Mouse (Mus musculus): ENCODE results near the gene Gm10134. TPM values are rescaled to one million over a fixed set of nuclear protein-coding genes. Genes with fewer than 3 reads are reported as not detected.

Gm10134 gene
- 0.94 TPM in 1 of 2 replicates, not detected in the other for polyA plus RNA-seq (2014; fragmentation: Nextera tagmentation; extraction: Ambion mirVana)

GRCm38 (mm10) chr2:28505795-28506194, at the start of gene Gm10134:
Gene Gm10134 (plus strand): TSS chr2:28506095.
- H3K4me3 ChIP-seq (ENCODE audit: low read depth, low read length), result no peak within 1 kb of the TSS
- ATAC-seq (no peak), DNase-seq (ENCODE audit: low spot score) (no peak)
- no peak within 1 kb of the TSS for H3K9ac ChIP-seq (ENCODE audit: low read length)
- no peak within 1 kb of the TSS for H3K27ac ChIP-seq (ENCODE audit: low read depth, low read length)
- H3K27me3 ChIP-seq (replicated peaks; ENCODE audit: control insufficient read depth, insufficient read depth, low read length), result no peaks in the 10 kb centered on the region
- H3K4me2 ChIP-seq (ENCODE audit: low read length), result no peak within 1 kb of the TSS
- no peaks in the 10 kb centered on the region for H3K4me1 ChIP-seq (ENCODE audit: control insufficient read depth, insufficient read depth, low read length)
- no peaks in the 10 kb centered on the region for H3K36me3 ChIP-seq (ENCODE audit: control insufficient read depth, insufficient read depth, low read length)
- WGBS, result 94% methylated on average over 3 of the region's 3 CpGs
- no peaks in the 10 kb centered on the region for H3K9me3 ChIP-seq (replicated peaks; ENCODE audit: control insufficient read depth, low read length)

GRCm38 (mm10) chr2:28456616-28457015, 49.3 kb upstream of the Gm10134 start:
- ATAC-seq (no peak), DNase-seq (ENCODE audit: low spot score) (peak; percentile 27)
- Histone ChIP-seq H3K27me3 (replicated peaks; ENCODE audit: control insufficient read depth, insufficient read depth, low read length) (no peaks in the 10 kb centered on the region), H3K36me3 (ENCODE audit: control insufficient read depth, insufficient read depth, low read length) (peaks cover 26% of the 10 kb centered on the region), H3K4me2 (ENCODE audit: low read length) (no peak overlapping the region), H3K4me1 (ENCODE audit: control insufficient read depth, insufficient read depth, low read length) (no peaks in the 10 kb centered on the region), H3K27ac (ENCODE audit: low read depth, low read length) (no peak overlapping the region), H3K9ac (ENCODE audit: low read length) (no peak overlapping the region), H3K9me3 (replicated peaks; ENCODE audit: control insufficient read depth, low read length) (no peaks in the 10 kb centered on the region), H3K4me3 (ENCODE audit: low read depth, low read length) (no peak overlapping the region)
- 54% methylated on average over 1 of the region's 1 CpGs for WGBS

GRCm38 (mm10) chr2:28463919-28464318, 42.0 kb upstream of the Gm10134 start:
- Histone ChIP-seq H3K4me2 (ENCODE audit: low read length) (no peak overlapping the region), H3K4me1 (ENCODE audit: control insufficient read depth, insufficient read depth, low read length) (peaks cover 15% of the 10 kb centered on the region; the same call in 1 of the 2 replicates), H3K9me3 (replicated peaks; ENCODE audit: control insufficient read depth, low read length) (no peaks in the 10 kb centered on the region), H3K27me3 (replicated peaks; ENCODE audit: control insufficient read depth, insufficient read depth, low read length) (0 out of 2 replicates have a peak, but pooled peaks cover 5% of the 10 kb centered on the region), H3K4me3 (ENCODE audit: low read depth, low read length) (no peak overlapping the region), H3K36me3 (ENCODE audit: control insufficient read depth, insufficient read depth, low read length) (no peaks in the 10 kb centered on the region), H3K27ac (ENCODE audit: low read depth, low read length) (no peak overlapping the region), H3K9ac (ENCODE audit: low read length) (no peak overlapping the region)
- WGBS, result 40% methylated on average over 3 of the region's 3 CpGs
- ATAC-seq, result no peak
- DNase-seq (ENCODE audit: low spot score), result peak; percentile 56

- Histone ChIP-seq H3K4me2 (ENCODE audit: low read length) (no peak overlapping the region), H3K27ac (ENCODE audit: low read depth, low read length) (no peak overlapping the region), H3K9ac (ENCODE audit: low read length) (no peak overlapping the region), H3K4me1 (ENCODE audit: control insufficient read depth, insufficient read depth, low read length) (peaks cover 15% of the 10 kb centered on the region; the same call in 1 of the 2 replicates), H3K36me3 (ENCODE audit: control insufficient read depth, insufficient read depth, low read length) (peaks cover 8% of the 10 kb centered on the region), H3K4me3 (ENCODE audit: low read depth, low read length) (no peak overlapping the region), H3K27me3 (replicated peaks; ENCODE audit: control insufficient read depth, insufficient read depth, low read length) (0 out of 2 replicates have a peak, but pooled peaks cover 5% of the 10 kb centered on the region), H3K9me3 (replicated peaks; ENCODE audit: control insufficient read depth, low read length) (no peaks in the 10 kb centered on the region)
- DNase-seq (ENCODE audit: low spot score) (no peak), ATAC-seq (no peak)
- WGBS, result 84% methylated on average over 9 of the region's 9 CpGs
These were observed 41.0 kb upstream of the Gm10134 start for GRCm38 (mm10) chr2:28464919-28465318.

- Histone ChIP-seq H3K4me1 (ENCODE audit: control insufficient read depth, insufficient read depth, low read length) (peaks cover 15% of the 10 kb centered on the region; the same call in 1 of the 2 replicates), H3K4me3 (ENCODE audit: low read depth, low read length) (peak within 1 kb of the TSS; percentile 15), H3K9me3 (replicated peaks; ENCODE audit: control insufficient read depth, low read length) (no peaks in the 10 kb centered on the region), H3K4me2 (ENCODE audit: low read length) (peak within 1 kb of the TSS; percentile 50), H3K27me3 (replicated peaks; ENCODE audit: control insufficient read depth, insufficient read depth, low read length) (0 out of 2 replicates have a peak, but pooled peaks cover 5% of the 10 kb centered on the region), H3K27ac (ENCODE audit: low read depth, low read length) (no peak within 1 kb of the TSS; the same call in 1 of the 2 replicates), H3K36me3 (ENCODE audit: control insufficient read depth, insufficient read depth, low read length) (peaks cover 19% of the 10 kb centered on the region), H3K9ac (ENCODE audit: low read length) (0 out of 2 replicates have a peak within 1 kb of the TSS, but pooled peaks have one; percentile 29)
- ATAC-seq (peak; percentile 71), DNase-seq (ENCODE audit: low spot score) (peak; percentile 85)
- WGBS, result 4% methylated on average over 25 of the region's 25 CpGs
These were observed 39.9 kb upstream of the Gm10134 start, which contains the start of gene 1700007K13Rik for GRCm38 (mm10) chr2:28465836-28466518. Gene 1700007K13Rik (minus strand): TSS chr2:28466332.

GRCm38 (mm10) chr2:28467860-28468485, 37.9 kb upstream of the Gm10134 start, which contains the start of gene Mrps2:
Gene Mrps2 (plus strand): TSS chr2:28468066.
- ATAC-seq (peak; percentile 95), DNase-seq (ENCODE audit: low spot score) (peak; percentile 92)
- WGBS, result under 1% methylated on average over 49 of the region's 52 CpGs
- Histone ChIP-seq H3K4me2 (ENCODE audit: low read length) (peak within 1 kb of the TSS; percentile 68), H3K36me3 (ENCODE audit: control insufficient read depth, insufficient read depth, low read length) (peaks cover 32% of the 10 kb centered on the region), H3K27ac (ENCODE audit: low read depth, low read length) (no peak within 1 kb of the TSS), H3K27me3 (replicated peaks; ENCODE audit: control insufficient read depth, insufficient read depth, low read length) (0 out of 2 replicates have a peak, but pooled peaks cover 5% of the 10 kb centered on the region), H3K4me1 (ENCODE audit: control insufficient read depth, insufficient read depth, low read length) (peaks cover 15% of the 10 kb centered on the region; the same call in 1 of the 2 replicates), H3K4me3 (ENCODE audit: low read depth, low read length) (peak within 1 kb of the TSS; percentile 91), H3K9ac (ENCODE audit: low read length) (peak within 1 kb of the TSS; percentile 94), H3K9me3 (replicated peaks; ENCODE audit: control insufficient read depth, low read length) (no peaks in the 10 kb centered on the region)

GRCm38 (mm10) chr2:28468486-28469225, 37.2 kb upstream of the Gm10134 start:
- WGBS, result 53% methylated on average over 18 of the region's 18 CpGs
- H3K27ac ChIP-seq (ENCODE audit: low read depth, low read length), result no peak overlapping the region
- H3K27me3 ChIP-seq (replicated peaks; ENCODE audit: control insufficient read depth, insufficient read depth, low read length), result 0 out of 2 replicates have a peak, but pooled peaks cover 5% of the 10 kb centered on the region
- H3K4me1 ChIP-seq (ENCODE audit: control insufficient read depth, insufficient read depth, low read length), result peaks cover 15% of the 10 kb centered on the region; the same call in 1 of the 2 replicates
- no peak for ATAC-seq
- DNase-seq (ENCODE audit: low spot score), result no peak
- no peaks in the 10 kb centered on the region; the same call in 1 of the 2 replicates for H3K9me3 ChIP-seq (replicated peaks; ENCODE audit: control insufficient read depth, low read length)
- H3K36me3 ChIP-seq (ENCODE audit: control insufficient read depth, insufficient read depth, low read length), result peaks cover 32% of the 10 kb centered on the region
- peak overlapping the region; percentile 94 for H3K9ac ChIP-seq (ENCODE audit: low read length)
- H3K4me3 ChIP-seq (ENCODE audit: low read depth, low read length), result peak overlapping the region; percentile 91
- H3K4me2 ChIP-seq (ENCODE audit: low read length), result peak overlapping the region; percentile 68

- H3K9me3 ChIP-seq (replicated peaks; ENCODE audit: control insufficient read depth, low read length), result no peaks in the 10 kb centered on the region; the same call in 1 of the 2 replicates
- WGBS, result 97% methylated on average over 14 of the region's 14 CpGs
- H3K27ac ChIP-seq (ENCODE audit: low read depth, low read length), result no peak overlapping the region
- ATAC-seq (no peak), DNase-seq (ENCODE audit: low spot score) (no peak)
- H3K27me3 ChIP-seq (replicated peaks; ENCODE audit: control insufficient read depth, insufficient read depth, low read length), result 0 out of 2 replicates have a peak, but pooled peaks cover 5% of the 10 kb centered on the region
- H3K4me2 ChIP-seq (ENCODE audit: low read length), result no peak overlapping the region
- H3K9ac ChIP-seq (ENCODE audit: low read length), result no peak overlapping the region
- H3K36me3 ChIP-seq (ENCODE audit: control insufficient read depth, insufficient read depth, low read length), result peaks cover 32% of the 10 kb centered on the region
- peaks cover 15% of the 10 kb centered on the region; the same call in 1 of the 2 replicates for H3K4me1 ChIP-seq (ENCODE audit: control insufficient read depth, insufficient read depth, low read length)
- H3K4me3 ChIP-seq (ENCODE audit: low read depth, low read length), result no peak overlapping the region
These were observed 36.4 kb upstream of the Gm10134 start for GRCm38 (mm10) chr2:28469461-28469860.
